Mouse (Mus musculus): ENCODE data around the gene Tnip1. TPM values are rescaled to one million over a fixed set of nuclear protein-coding genes. Genes with fewer than 3 reads are reported as not detected.

Gene Tnip1
- total and polyA plus RNA-seq, 3 experiments: 8.1 to 19.7 TPM; not detected in 1

DNA sequence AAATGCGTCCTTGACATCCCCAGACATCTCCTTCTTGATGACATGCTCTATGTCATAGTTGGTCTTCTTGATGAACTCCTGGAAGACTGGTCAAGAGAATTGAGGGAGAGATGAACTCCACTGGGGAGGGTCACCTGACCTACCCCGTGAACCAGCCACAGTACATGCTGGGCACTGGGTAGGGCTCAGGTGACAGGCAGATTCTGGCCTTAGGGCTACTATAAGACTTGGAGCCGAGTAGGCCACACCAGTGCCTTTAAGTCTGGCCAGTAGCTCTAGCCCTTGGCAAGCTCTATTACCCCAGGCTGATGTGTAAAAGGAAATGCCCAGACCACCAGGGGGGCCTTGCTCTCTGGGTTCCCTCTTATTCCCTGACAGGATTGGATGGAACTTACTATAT lies 22.4 kb upstream of the Tnip1 start:
- no peak overlapping the region for H3K27ac ChIP-seq (ENCODE audit: control insufficient read depth, low read depth, low read length)
- DNase-seq (ENCODE audit: low read depth, low spot score): no peak
- H3K4me3 ChIP-seq (ENCODE audit: control insufficient read depth in 1 of 2, insufficient read depth in 1 of 2, low read depth in 2 of 2, low read length in 2 of 2): no peak overlapping the region
- no peak overlapping the region for H3K9ac ChIP-seq (ENCODE audit: control insufficient read depth, low read depth, low read length, poor library complexity, severe bottlenecking)
- H3K9me3 ChIP-seq (replicated peaks; ENCODE audit: insufficient read depth, low read length): no peaks in the 10 kb centered on the region
- no peaks in the 10 kb centered on the region for H3K4me1 ChIP-seq (ENCODE audit: control insufficient read depth in 1 of 2, insufficient read depth in 2 of 2, low read length in 2 of 2)
- no peaks in the 10 kb centered on the region for H3K27me3 ChIP-seq (ENCODE audit: control insufficient read depth in 1 of 2, insufficient read depth in 2 of 2, low read length in 2 of 2)
- no peak for TF ChIP-seq BHLHE40 (IDR thresholded peaks at IDR 0.05; ENCODE audit: borderline replicate concordance, low read depth, low read length)
- no peak for TF ChIP-seq ZMIZ1 (IDR thresholded peaks at IDR 0.05; ENCODE audit: low read depth, low read length)
- TF ChIP-seq TAL1 (IDR thresholded peaks at IDR 0.05; ENCODE audit: low read length): no peak
- TF ChIP-seq MEF2A (IDR thresholded peaks at IDR 0.05; ENCODE audit: extremely low read depth, insufficient replicate concordance, low read depth, low read length, poor library complexity, severe bottlenecking): no peak
- TF ChIP-seq UBTF (IDR thresholded peaks at IDR 0.05; ENCODE audit: borderline replicate concordance, insufficient read depth, low read depth, low read length): no peak
- no peak for TF ChIP-seq SIN3A (IDR thresholded peaks at IDR 0.05; ENCODE audit: low read length)
- TF ChIP-seq ETS1 (IDR thresholded peaks at IDR 0.05; ENCODE audit: low read depth, low read length): no peak
- TF ChIP-seq MYB (IDR thresholded peaks at IDR 0.05; ENCODE audit: low read depth, low read length): no peak
- TF ChIP-seq NELFE (IDR thresholded peaks at IDR 0.05; ENCODE audit: low read depth, low read length): no peak
- TF ChIP-seq GATA1 (IDR thresholded peaks at IDR 0.05; ENCODE audit: low read depth, low read length): no peak
- TF ChIP-seq TCF12 (IDR thresholded peaks at IDR 0.05; ENCODE audit: low read depth, low read length): no peak
- no peak for TF ChIP-seq CTCF (IDR thresholded peaks at IDR 0.05 in 2 of 3, conservative IDR thresholded peaks at IDR 0.05 in 1 of 3; ENCODE audit: control insufficient read depth in 1 of 3, insufficient read depth in 1 of 3, low read depth in 2 of 3, low read length in 3 of 3, poor library complexity in 1 of 3, severe bottlenecking in 1 of 3)
- TF ChIP-seq JUND (IDR thresholded peaks at IDR 0.05; ENCODE audit: low read depth, low read length): no peak
- TF ChIP-seq E2F4 (IDR thresholded peaks at IDR 0.05; ENCODE audit: borderline replicate concordance, low read depth, low read length): no peak
- TF ChIP-seq HCFC1 (IDR thresholded peaks at IDR 0.05; ENCODE audit: low read depth, low read length): no peak
- no peak for TF ChIP-seq MAFK (IDR thresholded peaks at IDR 0.05; ENCODE audit: borderline replicate concordance, low read depth, low read length)
- TF ChIP-seq RCOR1 (IDR thresholded peaks at IDR 0.05; ENCODE audit: low read depth, low read length): no peak
- no peak for TF ChIP-seq USF2 (IDR thresholded peaks at IDR 0.05; ENCODE audit: borderline replicate concordance in 1 of 2, insufficient read depth in 1 of 2, low read depth in 1 of 2, low read length in 2 of 2)
- TF ChIP-seq ZNF384 (IDR thresholded peaks at IDR 0.05; ENCODE audit: low read depth, low read length): no peak
- TF ChIP-seq MAX (IDR thresholded peaks at IDR 0.05; ENCODE audit: low read length): no peak
- H3K36me3 ChIP-seq (ENCODE audit: control insufficient read depth in 1 of 2, insufficient read depth in 2 of 2, low read length in 2 of 2): no peaks in the 10 kb centered on the region
- H3K79me2 ChIP-seq (ENCODE audit: control insufficient read depth, insufficient read depth, low read length, poor library complexity): no peaks in the 10 kb centered on the region

DNA sequence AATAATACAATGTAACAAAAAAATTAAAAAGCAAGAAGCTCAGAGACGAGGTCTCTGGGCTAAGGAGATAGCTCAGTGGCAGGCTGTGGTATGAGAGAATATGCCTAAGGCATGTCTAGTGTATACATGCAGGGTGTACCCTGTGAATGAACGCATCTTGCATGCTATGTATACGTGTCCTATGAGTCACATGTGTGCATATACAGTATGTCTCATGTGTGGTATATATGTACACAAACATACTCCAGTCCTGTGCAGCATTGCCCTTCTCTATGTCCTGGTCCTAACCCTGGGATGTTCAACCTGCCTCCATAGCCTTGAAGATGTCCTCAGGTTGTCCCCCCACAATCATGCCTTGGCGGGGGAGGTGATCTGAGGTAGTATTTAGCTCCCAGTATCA lies 21.9 kb upstream of the Tnip1 start:
- H3K36me3 ChIP-seq (ENCODE audit: control insufficient read depth in 1 of 2, insufficient read depth in 2 of 2, low read length in 2 of 2): no peaks in the 10 kb centered on the region
- no peak for DNase-seq (ENCODE audit: low read depth, low spot score)
- H3K27me3 ChIP-seq (ENCODE audit: control insufficient read depth in 1 of 2, insufficient read depth in 2 of 2, low read length in 2 of 2): no peaks in the 10 kb centered on the region
- H3K27ac ChIP-seq (ENCODE audit: control insufficient read depth, low read depth, low read length): no peak overlapping the region
- no peak for TF ChIP-seq TAL1 (IDR thresholded peaks at IDR 0.05; ENCODE audit: low read length)
- TF ChIP-seq SMC3 (IDR thresholded peaks at IDR 0.05; ENCODE audit: low read depth, low read length): no peak
- TF ChIP-seq MEF2A (IDR thresholded peaks at IDR 0.05; ENCODE audit: extremely low read depth, insufficient replicate concordance, low read depth, low read length, poor library complexity, severe bottlenecking): no peak
- no peak for TF ChIP-seq MYC (IDR thresholded peaks at IDR 0.05; ENCODE audit: low read depth, low read length)
- no peak for TF ChIP-seq POLR2AphosphoS2 (IDR thresholded peaks at IDR 0.05; ENCODE audit: low read length)
- no peak for TF ChIP-seq EP300 (IDR thresholded peaks at IDR 0.05; ENCODE audit: low read depth in 1 of 2, low read length in 2 of 2)
- TF ChIP-seq TCF12 (IDR thresholded peaks at IDR 0.05; ENCODE audit: low read depth, low read length): no peak
- TF ChIP-seq RCOR1 (IDR thresholded peaks at IDR 0.05; ENCODE audit: low read depth, low read length): no peak
- TF ChIP-seq KAT2A (conservative IDR thresholded peaks at IDR 0.05; ENCODE audit: low read depth, low read length): no peak
- no peak for TF ChIP-seq E2F4 (IDR thresholded peaks at IDR 0.05; ENCODE audit: borderline replicate concordance, low read depth, low read length)
- TF ChIP-seq MAZ (IDR thresholded peaks at IDR 0.05; ENCODE audit: low read depth, low read length): no peak
- TF ChIP-seq UBTF (IDR thresholded peaks at IDR 0.05; ENCODE audit: borderline replicate concordance, insufficient read depth, low read depth, low read length): no peak
- no peak for TF ChIP-seq ZMIZ1 (IDR thresholded peaks at IDR 0.05; ENCODE audit: low read depth, low read length)
- TF ChIP-seq MAX (IDR thresholded peaks at IDR 0.05; ENCODE audit: low read length): no peak
- TF ChIP-seq NELFE (IDR thresholded peaks at IDR 0.05; ENCODE audit: low read depth, low read length): no peak
- TF ChIP-seq USF2 (IDR thresholded peaks at IDR 0.05; ENCODE audit: borderline replicate concordance in 1 of 2, insufficient read depth in 1 of 2, low read depth in 1 of 2, low read length in 2 of 2): no peak
- TF ChIP-seq MYB (IDR thresholded peaks at IDR 0.05; ENCODE audit: low read depth, low read length): no peak
- no peak overlapping the region for H3K4me3 ChIP-seq (ENCODE audit: control insufficient read depth in 1 of 2, insufficient read depth in 1 of 2, low read depth in 2 of 2, low read length in 2 of 2)
- H3K79me2 ChIP-seq (ENCODE audit: control insufficient read depth, insufficient read depth, low read length, poor library complexity): no peaks in the 10 kb centered on the region
- H3K9me3 ChIP-seq (replicated peaks; ENCODE audit: insufficient read depth, low read length): no peaks in the 10 kb centered on the region
- no peak overlapping the region for H3K9ac ChIP-seq (ENCODE audit: control insufficient read depth, low read depth, low read length, poor library complexity, severe bottlenecking)
- H3K4me1 ChIP-seq (ENCODE audit: control insufficient read depth in 1 of 2, insufficient read depth in 2 of 2, low read length in 2 of 2): no peaks in the 10 kb centered on the region
